Mouse (Mus musculus): Measurements from ENCODE around the gene Teddm3. TPM values are rescaled to one million over a fixed set of nuclear protein-coding genes. Genes with fewer than 3 reads are reported as not detected.
A peak's percentile ranks its signal among the peaks of the same experiment; 100 is the strongest.

Gene Teddm3
- polyA plus RNA-seq, 1 experiment, result not detected

GRCm38 (mm10) chr16:21195260-21195866 lies 41.6 kb upstream of the Teddm3 start:
- Histone ChIP-seq H3K4me1 (ENCODE audit: control insufficient read depth, insufficient read depth, low read length) (no peaks in the 10 kb centered on the region), H3K4me3 (ENCODE audit: insufficient read depth, low read depth, low read length) (no peak overlapping the region), H3K27ac (ENCODE audit: insufficient read depth, low read depth, low read length) (no peak overlapping the region), H3K36me3 (ENCODE audit: control insufficient read depth, insufficient read depth, low read length) (no peaks in the 10 kb centered on the region), H3K27me3 (replicated peaks; ENCODE audit: control insufficient read depth, insufficient read depth, low read length) (no peaks in the 10 kb centered on the region)
- WGBS, result 55% methylated on average over 8 of the region's 8 CpGs
- no peak for DNase-seq
- no peak for TF ChIP-seq POLR2A (IDR thresholded peaks at IDR 0.05; ENCODE audit: low read depth, low read length)
- TF ChIP-seq CTCF (conservative IDR thresholded peaks at IDR 0.05; ENCODE audit: insufficient read depth, insufficient read length, low read depth, low read length), result no peak

GRCm38 (mm10) chr16:21194182-21194581 lies 40.4 kb upstream of the Teddm3 start:
- Histone ChIP-seq H3K27ac (ENCODE audit: insufficient read depth, low read depth, low read length) (no peak overlapping the region), H3K4me1 (ENCODE audit: control insufficient read depth, insufficient read depth, low read length) (no peaks in the 10 kb centered on the region), H3K36me3 (ENCODE audit: control insufficient read depth, insufficient read depth, low read length) (no peaks in the 10 kb centered on the region), H3K4me3 (ENCODE audit: insufficient read depth, low read depth, low read length) (no peak overlapping the region), H3K27me3 (replicated peaks; ENCODE audit: control insufficient read depth, insufficient read depth, low read length) (no peaks in the 10 kb centered on the region)
- TF ChIP-seq POLR2A (IDR thresholded peaks at IDR 0.05; ENCODE audit: low read depth, low read length) (no peak), CTCF (conservative IDR thresholded peaks at IDR 0.05; ENCODE audit: insufficient read depth, insufficient read length, low read depth, low read length) (no peak)
- WGBS, result 91% methylated on average over 12 of the region's 12 CpGs
- no peak for DNase-seq

- H3K36me3 ChIP-seq (ENCODE audit: control insufficient read depth, insufficient read depth, low read length), result no peaks in the 10 kb centered on the region
- no peaks in the 10 kb centered on the region for H3K27me3 ChIP-seq (replicated peaks; ENCODE audit: control insufficient read depth, insufficient read depth, low read length)
- H3K4me3 ChIP-seq (ENCODE audit: insufficient read depth, low read depth, low read length), result no peak overlapping the region
- TF ChIP-seq POLR2A (IDR thresholded peaks at IDR 0.05; ENCODE audit: low read depth, low read length) (no peak), CTCF (conservative IDR thresholded peaks at IDR 0.05; ENCODE audit: insufficient read depth, insufficient read length, low read depth, low read length) (peak; percentile 64)
- H3K4me1 ChIP-seq (ENCODE audit: control insufficient read depth, insufficient read depth, low read length), result no peaks in the 10 kb centered on the region
- H3K27ac ChIP-seq (ENCODE audit: insufficient read depth, low read depth, low read length), result no peak overlapping the region
- WGBS, result 37% methylated on average over 7 of the region's 7 CpGs
- peak; percentile 82 for DNase-seq
These were observed 38.9 kb upstream of the Teddm3 start for GRCm38 (mm10) chr16:21192509-21193354.

- H3K27ac ChIP-seq (ENCODE audit: insufficient read depth, low read depth, low read length), result no peak overlapping the region
- H3K4me3 ChIP-seq (ENCODE audit: insufficient read depth, low read depth, low read length), result no peak overlapping the region
- no peaks in the 10 kb centered on the region for H3K27me3 ChIP-seq (replicated peaks; ENCODE audit: control insufficient read depth, insufficient read depth, low read length)
- no peak for TF ChIP-seq CTCF (conservative IDR thresholded peaks at IDR 0.05; ENCODE audit: insufficient read depth, insufficient read length, low read depth, low read length)
- TF ChIP-seq POLR2A (IDR thresholded peaks at IDR 0.05; ENCODE audit: low read depth, low read length), result no peak
- 60% methylated on average over 14 of the region's 14 CpGs for WGBS
- DNase-seq, result no peak
- no peaks in the 10 kb centered on the region for H3K36me3 ChIP-seq (ENCODE audit: control insufficient read depth, insufficient read depth, low read length)
- 0 out of 2 replicates have a peak, but pooled peaks cover 2% of the 10 kb centered on the region for H3K4me1 ChIP-seq (ENCODE audit: control insufficient read depth, insufficient read depth, low read length)
These were observed 37.8 kb upstream of the Teddm3 start for GRCm38 (mm10) chr16:21191569-21191968.

- WGBS, result 88% methylated on average over 3 of the region's 3 CpGs
- Histone ChIP-seq H3K27ac (ENCODE audit: insufficient read depth, low read depth, low read length) (no peak overlapping the region), H3K4me3 (ENCODE audit: insufficient read depth, low read depth, low read length) (no peak overlapping the region), H3K36me3 (ENCODE audit: control insufficient read depth, insufficient read depth, low read length) (no peaks in the 10 kb centered on the region), H3K27me3 (replicated peaks; ENCODE audit: control insufficient read depth, insufficient read depth, low read length) (no peaks in the 10 kb centered on the region), H3K4me1 (ENCODE audit: control insufficient read depth, insufficient read depth, low read length) (peaks cover 2% of the 10 kb centered on the region; the same call in 1 of the 2 replicates)
- TF ChIP-seq CTCF (conservative IDR thresholded peaks at IDR 0.05; ENCODE audit: insufficient read depth, insufficient read length, low read depth, low read length) (peak; percentile 28; the same call in 1 of the 2 replicates), POLR2A (IDR thresholded peaks at IDR 0.05; ENCODE audit: low read depth, low read length) (no peak)
- DNase-seq, result no peak
These were observed 34.5 kb upstream of the Teddm3 start for GRCm38 (mm10) chr16:21188345-21188744.

GRCm38 (mm10) chr16:21187568-21187967 lies 33.8 kb upstream of the Teddm3 start:
- peaks cover 7% of the 10 kb centered on the region for H3K4me1 ChIP-seq (ENCODE audit: control insufficient read depth, insufficient read depth, low read length)
- TF ChIP-seq CTCF (conservative IDR thresholded peaks at IDR 0.05; ENCODE audit: insufficient read depth, insufficient read length, low read depth, low read length) (no peak), POLR2A (IDR thresholded peaks at IDR 0.05; ENCODE audit: low read depth, low read length) (no peak)
- WGBS, result 62% methylated on average over 7 of the region's 7 CpGs

GRCm38 (mm10) chr16:21184697-21185096 lies 30.9 kb upstream of the Teddm3 start:
- H3K36me3 ChIP-seq (ENCODE audit: control insufficient read depth, insufficient read depth, low read length), result no peaks in the 10 kb centered on the region
- no peak overlapping the region for H3K4me3 ChIP-seq (ENCODE audit: insufficient read depth, low read depth, low read length)
- TF ChIP-seq CTCF (conservative IDR thresholded peaks at IDR 0.05; ENCODE audit: insufficient read depth, insufficient read length, low read depth, low read length), result no peak
- TF ChIP-seq POLR2A (IDR thresholded peaks at IDR 0.05; ENCODE audit: low read depth, low read length), result no peak
- no peak overlapping the region for H3K27ac ChIP-seq (ENCODE audit: insufficient read depth, low read depth, low read length)
- no peaks in the 10 kb centered on the region for H3K27me3 ChIP-seq (replicated peaks; ENCODE audit: control insufficient read depth, insufficient read depth, low read length)
- peaks cover 11% of the 10 kb centered on the region for H3K4me1 ChIP-seq (ENCODE audit: control insufficient read depth, insufficient read depth, low read length)
- DNase-seq, result no peak

More at GRCm38 (mm10) chr16:21187568-21187967, 33.8 kb upstream of the Teddm3 start:
- H3K36me3 ChIP-seq (ENCODE audit: control insufficient read depth, insufficient read depth, low read length), result no peaks in the 10 kb centered on the region
- no peak overlapping the region for H3K4me3 ChIP-seq (ENCODE audit: insufficient read depth, low read depth, low read length)
- no peaks in the 10 kb centered on the region for H3K27me3 ChIP-seq (replicated peaks; ENCODE audit: control insufficient read depth, insufficient read depth, low read length)
- no peak for DNase-seq
- H3K27ac ChIP-seq (ENCODE audit: insufficient read depth, low read depth, low read length), result no peak overlapping the region
